In genomic region chr13:43774605-43775426, GRCm38 (mm10) we compare ENCODE assay signal across 12 mouse cellular contexts. TPM values are rescaled to one million over a fixed set of nuclear protein-coding genes. Genes with fewer than 3 reads are reported as not detected.
DNase-seq lines count a peak whose midpoint lies in the region; ATAC-seq lines count a peak whose summit lies in the region.
"Had no signal": no experiment of that assay in that cellular context is flagged by ENCODE, and none has a peak within 500 bp of the region (broad histone marks: within the 10 kb centered on the region; RNA-seq: fewer than 3 reads in every experiment).

No protein-coding gene starts in this region.

- peaks cover 13% of the 10 kb centered on the region for H3K4me1 ChIP-seq in heart, embryonic 16.5 days (ENCODE audit: control insufficient read depth, insufficient read depth, low read length)
- peaks cover 24% of the 10 kb centered on the region for H3K4me1 ChIP-seq in heart, embryonic 12.5 days (replicated peaks)
- H3K4me1 ChIP-seq in liver, embryonic 11.5 days (replicated peaks; ENCODE audit: control insufficient read depth, insufficient read depth, low read length) = no peaks in the 10 kb centered on the region
- H3K4me1 ChIP-seq: liver, embryonic 12.5 days had no signal

- peak overlapping the region; percentile 12; the same call in 1 of the 2 replicates for H3K4me2 ChIP-seq in heart, embryonic 16.5 days (ENCODE audit: low read depth, low read length)
- no peak overlapping the region for H3K4me2 ChIP-seq in heart, embryonic 12.5 days
- H3K4me2 ChIP-seq in liver, embryonic 11.5 days = no peak overlapping the region
- H3K4me2 ChIP-seq: hindbrain, embryonic 13.5 days; liver, embryonic 12.5 days; midbrain, embryonic 13.5 days had no signal

- DNase-seq in B cell, adult 2 months = peak; percentile 27 to 37
- DNase-seq in MN1 (ENCODE audit: low spot score) = peak; percentile 24
- DNase-seq in induced T-regulatory cell, adult 2 months (ENCODE audit: low read depth) = peak; percentile 87
- DNase-seq in layer of hippocampus, adult 18-20 months (ENCODE audit: low spot score in 2 of 2) = no peak
- no peak for DNase-seq in liver, embryonic 11.5 days (ENCODE audit: low spot score)
- DNase-seq: cerebellum, adult 9-11 months had no signal

- H3K27ac ChIP-seq in heart, embryonic 16.5 days (ENCODE audit: low read length) = no peak overlapping the region
- no peak overlapping the region for H3K27ac ChIP-seq in heart, embryonic 12.5 days (ENCODE audit: poor library complexity, severe bottlenecking)
- no peak overlapping the region for H3K27ac ChIP-seq in liver, embryonic 11.5 days (ENCODE audit: low read depth, low read length)
- H3K27ac ChIP-seq: liver, embryonic 12.5 days; macrophage; midbrain, embryonic 13.5 days had no signal

- H3K9ac ChIP-seq in heart, embryonic 16.5 days (ENCODE audit: low read length) = no peak overlapping the region
- no peak overlapping the region for H3K9ac ChIP-seq in heart, embryonic 12.5 days
- H3K9ac ChIP-seq in liver, embryonic 11.5 days (ENCODE audit: low read depth, low read length) = no peak overlapping the region
- H3K9ac ChIP-seq: liver, embryonic 12.5 days; midbrain, embryonic 13.5 days had no signal

- H3K4me3 ChIP-seq in heart, embryonic 16.5 days (ENCODE audit: low read length) = no peak overlapping the region
- no peak overlapping the region for H3K4me3 ChIP-seq in heart, embryonic 12.5 days
- no peak overlapping the region for H3K4me3 ChIP-seq in liver, embryonic 11.5 days (ENCODE audit: low read depth, low read length)
- H3K4me3 ChIP-seq: hindbrain, embryonic 13.5 days; liver, embryonic 12.5 days; midbrain, embryonic 13.5 days had no signal

- 58% methylated on average over 13 of the region's 13 CpGs for WGBS in heart, embryonic 16.5 days
- WGBS in heart, embryonic 12.5 days = 61% methylated on average over 13 of the region's 13 CpGs
- WGBS in liver, embryonic 11.5 days = 71% methylated on average over 13 of the region's 13 CpGs

- no peaks in the 10 kb centered on the region for H3K36me3 ChIP-seq in heart, embryonic 16.5 days (ENCODE audit: control insufficient read depth, insufficient read depth)
- H3K36me3 ChIP-seq in heart, embryonic 12.5 days = no peaks in the 10 kb centered on the region
- no peaks in the 10 kb centered on the region for H3K36me3 ChIP-seq in liver, embryonic 11.5 days (ENCODE audit: control insufficient read depth, insufficient read depth, low read length)
- H3K36me3 ChIP-seq: hindbrain, embryonic 13.5 days; liver, embryonic 12.5 days; midbrain, embryonic 13.5 days had no signal

- H3K27me3 ChIP-seq in heart, embryonic 16.5 days (ENCODE audit: control insufficient read depth, insufficient read depth, low read length) = 0 out of 2 replicates have a peak, but pooled peaks cover 2% of the 10 kb centered on the region
- no peaks in the 10 kb centered on the region for H3K27me3 ChIP-seq in heart, embryonic 12.5 days (replicated peaks)
- H3K27me3 ChIP-seq in liver, embryonic 11.5 days (replicated peaks; ENCODE audit: control insufficient read depth, insufficient read depth, low read length) = no peaks in the 10 kb centered on the region
- H3K27me3 ChIP-seq: midbrain, embryonic 13.5 days had no signal

- H3K9me3 ChIP-seq in heart, embryonic 16.5 days (replicated peaks; ENCODE audit: control insufficient read depth, low read length) = no peaks in the 10 kb centered on the region
- no peaks in the 10 kb centered on the region for H3K9me3 ChIP-seq in heart, embryonic 12.5 days (replicated peaks)
- H3K9me3 ChIP-seq in liver, embryonic 11.5 days (ENCODE audit: control insufficient read depth, low read length) = no peaks in the 10 kb centered on the region
- H3K9me3 ChIP-seq: hindbrain, embryonic 13.5 days; liver, embryonic 12.5 days; midbrain, embryonic 13.5 days had no signal

- no peak for ATAC-seq in heart, embryonic 16.5 days (replicated peaks; ENCODE audit: extremely low read depth, insufficient read depth, low FRiP score)
- no peak for ATAC-seq in heart, embryonic 12.5 days (ENCODE audit: insufficient number of reproducible peaks, low FRiP score)
- ATAC-seq in liver, embryonic 11.5 days (replicated peaks; ENCODE audit: low FRiP score) = no peak
- ATAC-seq: liver, embryonic 12.5 days had no signal

RNA-seq across cellular contexts. Expression of gene Cd83, which starts 9.8 kb away (rescaled TPM):
- 9.3 and 17.7 TPM in 2 replicates for polyA plus RNA-seq in heart, embryonic 16.5 days (2015; fragmentation: Nextera tagmentation; extraction: Ambion mirVana)
- polyA plus RNA-seq in heart, embryonic 12.5 days (2016; fragmentation: Nextera tagmentation; extraction: Ambion mirVana) = 1.4 and 1.5 TPM in 2 replicates
- total RNA-seq in layer of hippocampus, adult 18-20 months (2021) = 10 to 100 TPM; 10.1 to 10.8 TPM
- polyA plus RNA-seq in liver, embryonic 11.5 days (2014; fragmentation: Nextera tagmentation; extraction: Ambion mirVana) = 1.3 and 1.8 TPM in 2 replicates

Comparison
In these comparisons a context has a peak if more than half of its experiments do, and no peak if none do; other contexts are left out.
1. DNase-seq: peak in B cell, adult 2 months (2 of 2), MN1 (single experiment) and induced T-regulatory cell, adult 2 months (single experiment); none in layer of hippocampus, adult 18-20 months (0 of 2) and liver, embryonic 11.5 days (single experiment).